Mouse (Mus musculus): Measurements from ENCODE around the gene Cnnm4. TPM values are rescaled to one million over a fixed set of nuclear protein-coding genes. Genes with fewer than 3 reads are reported as not detected.

Cnnm4 gene
- total and polyA plus RNA-seq, 3 experiments, result 3.0 to 4.6 (median 3.5) TPM

- TF ChIP-seq NELFE (IDR thresholded peaks at IDR 0.05; ENCODE audit: low read depth, low read length), result no peak
- no peak for TF ChIP-seq NRF1 (IDR thresholded peaks at IDR 0.05; ENCODE audit: low read depth, low read length)
- TF ChIP-seq GABPA (IDR thresholded peaks at IDR 0.05; ENCODE audit: insufficient replicate concordance, low read depth, low read length), result no peak
- TF ChIP-seq TCF12 (IDR thresholded peaks at IDR 0.05; ENCODE audit: low read depth, low read length), result no peak
- TF ChIP-seq JUND (conservative IDR thresholded peaks at IDR 0.05; ENCODE audit: low read depth, low read length), result no peak
These were observed 83.4 kb downstream of the Cnnm4 start (continued) for GRCm38 (mm10) chr1:36554633-36555399.

GRCm38 (mm10) chr1:36555798-36556395, 84.5 kb downstream of the Cnnm4 start:
- Histone ChIP-seq H3K4me2 (ENCODE audit: insufficient read depth, low read depth, poor library complexity, severe bottlenecking) (peak overlapping the region; percentile 97), H3K27me3 (replicated peaks) (peaks cover 36% of the 10 kb centered on the region), H3K9me3 (replicated peaks; ENCODE audit: low read length) (no peaks in the 10 kb centered on the region), H3K4me1 (ENCODE audit: control insufficient read depth in 1 of 2, insufficient read depth in 2 of 2) (peaks cover 14 to 41% of the 10 kb centered on the region in 2 experiments), H3K79me2 (replicated peaks; ENCODE audit: control insufficient read depth, extremely low read depth, insufficient read depth, poor library complexity, severe bottlenecking) (no peaks in the 10 kb centered on the region), H3K4me3 (replicated peaks in 1 of 3; ENCODE audit: low read depth in 2 of 3, low read length in 2 of 3, poor library complexity in 1 of 3) (peak overlapping the region; percentile 58 to 77 (median 71)), H3K36me3 (replicated peaks in 1 of 2; ENCODE audit: control insufficient read depth in 1 of 2, insufficient read depth in 1 of 2, low read length in 1 of 2) (peaks cover 15 to 23% of the 10 kb centered on the region in 2 experiments), H3K27ac (ENCODE audit: insufficient read depth, low read depth) (peak overlapping the region; percentile 32; the same call in 1 of the 2 replicates), H3K9ac (ENCODE audit: insufficient read depth, low read depth) (peak overlapping the region; percentile 60)
- in situ Hi-C loops (cut with MboI; ENCODE audit: low pct_ligation_motif_present, low pct_unique_long_range_greater_than_20kb, low sequenced_read_pairs) (loop anchor here (5.0 kb wide), 1 partner anchor 76 kb away; no protein-coding TSS in a partner anchor), dilution Hi-C loops (cut with MboI; ENCODE audit: extremely low pct_ligation_motif_present, extremely low pct_unique_long_range_greater_than_20kb, low sequenced_read_pairs) (no loop called here)
- peak; percentile 40 for DNase-seq (ENCODE audit: extremely low read depth)
- TF ChIP-seq CHD2 (IDR thresholded peaks at IDR 0.05; ENCODE audit: low read length) (0 out of 2 replicates have a peak, but pooled peaks have one; percentile 1), MAZ (IDR thresholded peaks at IDR 0.05; ENCODE audit: low read depth, low read length) (no peak), ELF1 (IDR thresholded peaks at IDR 0.05; ENCODE audit: low read depth, low read length) (0 out of 2 replicates have a peak, but pooled peaks have one; percentile 38)

- H3K9me3 ChIP-seq (replicated peaks; ENCODE audit: low read length), result no peaks in the 10 kb centered on the region
- H3K9ac ChIP-seq (ENCODE audit: insufficient read depth, low read depth), result peak overlapping the region; percentile 60
- in situ Hi-C loops (cut with MboI; ENCODE audit: low pct_ligation_motif_present, low pct_unique_long_range_greater_than_20kb, low sequenced_read_pairs), result loop anchor here (5.0 kb wide), 1 partner anchor 75 kb away; no protein-coding TSS in a partner anchor
- peak overlapping the region; percentile 5; the same call in 1 of the 2 replicates for H3K27ac ChIP-seq (ENCODE audit: insufficient read depth, low read depth)
- H3K79me2 ChIP-seq (replicated peaks; ENCODE audit: control insufficient read depth, extremely low read depth, insufficient read depth, poor library complexity, severe bottlenecking), result no peaks in the 10 kb centered on the region
- dilution Hi-C loops (cut with MboI; ENCODE audit: extremely low pct_ligation_motif_present, extremely low pct_unique_long_range_greater_than_20kb, low sequenced_read_pairs), result no loop called here
- peak; percentile 77 for DNase-seq (ENCODE audit: extremely low read depth)
- peaks cover 38% of the 10 kb centered on the region for H3K27me3 ChIP-seq (replicated peaks)
- peaks cover 12 to 18% of the 10 kb centered on the region in 2 experiments for H3K36me3 ChIP-seq (replicated peaks in 1 of 2; ENCODE audit: control insufficient read depth in 1 of 2, insufficient read depth in 1 of 2, low read length in 1 of 2)
- peaks cover 14 to 50% of the 10 kb centered on the region in 2 experiments for H3K4me1 ChIP-seq (ENCODE audit: control insufficient read depth in 1 of 2, insufficient read depth in 2 of 2)
- peak overlapping the region; percentile 97 for H3K4me2 ChIP-seq (ENCODE audit: insufficient read depth, low read depth, poor library complexity, severe bottlenecking)
- H3K4me3 ChIP-seq (replicated peaks in 1 of 3; ENCODE audit: low read depth in 2 of 3, low read length in 2 of 3, poor library complexity in 1 of 3), result peak overlapping the region; percentile 58 to 77 (median 71)
- peak; percentile 55; the same call in 1 of the 2 replicates for TF ChIP-seq E2F4 (IDR thresholded peaks at IDR 0.05; ENCODE audit: insufficient replicate concordance, low read depth, low read length)
- no peak for TF ChIP-seq ZNF384 (IDR thresholded peaks at IDR 0.05; ENCODE audit: low read depth, low read length)
- TF ChIP-seq KAT2A (IDR thresholded peaks at IDR 0.05; ENCODE audit: insufficient replicate concordance, low read length), result 0 out of 2 replicates have a peak, but pooled peaks have one; percentile 44
- TF ChIP-seq CHD1 (IDR thresholded peaks at IDR 0.05; ENCODE audit: low read depth, low read length), result 0 out of 2 replicates have a peak, but pooled peaks have one; percentile 49
- TF ChIP-seq MXI1 (IDR thresholded peaks at IDR 0.05; ENCODE audit: low read depth, low read length), result peak; percentile 80
- TF ChIP-seq NELFE (IDR thresholded peaks at IDR 0.05; ENCODE audit: low read depth, low read length), result peak; percentile 60
- TF ChIP-seq SMC3 (IDR thresholded peaks at IDR 0.05; ENCODE audit: low read depth, low read length), result peak; percentile 38
- TF ChIP-seq ZKSCAN1 (IDR thresholded peaks at IDR 0.05; ENCODE audit: borderline replicate concordance, low read depth, low read length), result no peak
- peak; percentile 90 for TF ChIP-seq MAZ (IDR thresholded peaks at IDR 0.05; ENCODE audit: low read depth, low read length)
- TF ChIP-seq UBTF (IDR thresholded peaks at IDR 0.05; ENCODE audit: low read depth, low read length), result no peak
- peak; percentile 47 for TF ChIP-seq ELF1 (IDR thresholded peaks at IDR 0.05; ENCODE audit: low read depth, low read length)
- no peak for TF ChIP-seq PAX5 (IDR thresholded peaks at IDR 0.05; ENCODE audit: low read length)
- TF ChIP-seq USF1 (IDR thresholded peaks at IDR 0.05; ENCODE audit: low read depth, low read length), result no peak
- TF ChIP-seq GABPA (IDR thresholded peaks at IDR 0.05; ENCODE audit: insufficient replicate concordance, low read depth, low read length), result no peak
- TF ChIP-seq IRF4 (IDR thresholded peaks at IDR 0.05; ENCODE audit: low read depth, low read length), result peak; percentile 71; the same call in 1 of the 2 replicates
- peak; percentile 33; the same call in 1 of the 2 replicates for TF ChIP-seq EP300 (IDR thresholded peaks at IDR 0.05; ENCODE audit: low read length)
- TF ChIP-seq JUND (conservative IDR thresholded peaks at IDR 0.05; ENCODE audit: low read depth, low read length), result no peak
- TF ChIP-seq POLR2A (IDR thresholded peaks at IDR 0.05; ENCODE audit: low read depth, low read length), result no peak; the same call in 1 of the 2 replicates
- 0 out of 2 replicates have a peak, but pooled peaks have one; percentile 27 for TF ChIP-seq RCOR1 (conservative IDR thresholded peaks at IDR 0.05; ENCODE audit: low read depth, low read length)
- TF ChIP-seq POLR2AphosphoS2 (IDR thresholded peaks at IDR 0.05; ENCODE audit: low read depth, low read length), result no peak
These were observed 85.4 kb downstream of the Cnnm4 start for GRCm38 (mm10) chr1:36556553-36557456.
